Mouse (Mus musculus): Measurements from ENCODE around the gene Gm20388. TPM values are rescaled to one million over a fixed set of nuclear protein-coding genes. Genes with fewer than 3 reads are reported as not detected.

Gene Gm20388
- polyA plus RNA-seq, 1 experiment from 2014 or later = 12.4 TPM

- ATAC-seq = no peak
- no peaks in the 10 kb centered on the region for H3K27me3 ChIP-seq (replicated peaks; ENCODE audit: control insufficient read depth, insufficient read depth, low read length)
- no peak overlapping the region for H3K4me2 ChIP-seq (ENCODE audit: low read length)
- no peak overlapping the region for H3K4me3 ChIP-seq (ENCODE audit: low read length)
- H3K36me3 ChIP-seq (ENCODE audit: control insufficient read depth, insufficient read depth, low read length) = peaks cover 33% of the 10 kb centered on the region
- H3K9me3 ChIP-seq (ENCODE audit: control insufficient read depth, low read length) = no peaks in the 10 kb centered on the region
- 90% methylated on average over 7 of the region's 7 CpGs for WGBS
- no peak overlapping the region for H3K9ac ChIP-seq (ENCODE audit: low read depth, low read length)
- H3K27ac ChIP-seq (ENCODE audit: low read depth, low read length) = no peak overlapping the region
- peaks cover 11% of the 10 kb centered on the region for H3K4me1 ChIP-seq (ENCODE audit: control insufficient read depth, insufficient read depth, low read depth, low read length)
Measured at GRCm38 (mm10) chr8:123482627-123483026, 3572.0 kb downstream of the Gm20388 start.

- Histone ChIP-seq H3K27me3 (replicated peaks; ENCODE audit: control insufficient read depth, insufficient read depth, low read length) (no peaks in the 10 kb centered on the region), H3K36me3 (ENCODE audit: control insufficient read depth, insufficient read depth, low read length) (peaks cover 68% of the 10 kb centered on the region), H3K9me3 (ENCODE audit: control insufficient read depth, low read length) (no peaks in the 10 kb centered on the region), H3K4me3 (ENCODE audit: low read length) (no peak overlapping the region), H3K27ac (ENCODE audit: low read depth, low read length) (no peak overlapping the region), H3K4me2 (ENCODE audit: low read length) (no peak overlapping the region), H3K9ac (ENCODE audit: low read depth, low read length) (no peak overlapping the region), H3K4me1 (ENCODE audit: control insufficient read depth, insufficient read depth, low read depth, low read length) (no peaks in the 10 kb centered on the region)
- no peak for ATAC-seq
- WGBS = 95% methylated on average over 15 of the region's 15 CpGs
Measured at GRCm38 (mm10) chr8:123491280-123492075, 3580.8 kb downstream of the Gm20388 start.

- Histone ChIP-seq H3K36me3 (ENCODE audit: control insufficient read depth, insufficient read depth, low read length) (peaks cover 64% of the 10 kb centered on the region), H3K27me3 (replicated peaks; ENCODE audit: control insufficient read depth, insufficient read depth, low read length) (no peaks in the 10 kb centered on the region), H3K9ac (ENCODE audit: low read depth, low read length) (no peak overlapping the region), H3K9me3 (ENCODE audit: control insufficient read depth, low read length) (no peaks in the 10 kb centered on the region), H3K27ac (ENCODE audit: low read depth, low read length) (no peak overlapping the region), H3K4me2 (ENCODE audit: low read length) (no peak overlapping the region), H3K4me1 (ENCODE audit: control insufficient read depth, insufficient read depth, low read depth, low read length) (no peaks in the 10 kb centered on the region), H3K4me3 (ENCODE audit: low read length) (no peak overlapping the region)
- WGBS = 98% methylated on average over 9 of the region's 9 CpGs
- no peak for ATAC-seq
Measured at GRCm38 (mm10) chr8:123492898-123493297, 3582.3 kb downstream of the Gm20388 start.

- Histone ChIP-seq H3K27ac (ENCODE audit: low read depth, low read length) (no peak overlapping the region), H3K4me2 (ENCODE audit: low read length) (no peak overlapping the region), H3K36me3 (ENCODE audit: control insufficient read depth, insufficient read depth, low read length) (peaks cover 52% of the 10 kb centered on the region), H3K4me1 (ENCODE audit: control insufficient read depth, insufficient read depth, low read depth, low read length) (no peaks in the 10 kb centered on the region), H3K9ac (ENCODE audit: low read depth, low read length) (no peak overlapping the region), H3K9me3 (ENCODE audit: control insufficient read depth, low read length) (no peaks in the 10 kb centered on the region), H3K4me3 (ENCODE audit: low read length) (no peak overlapping the region), H3K27me3 (replicated peaks; ENCODE audit: control insufficient read depth, insufficient read depth, low read length) (no peaks in the 10 kb centered on the region)
- no peak for ATAC-seq
- 86% methylated on average over 4 of the region's 4 CpGs for WGBS
Measured at GRCm38 (mm10) chr8:123497699-123498098, 3587.1 kb downstream of the Gm20388 start.

- 92% methylated on average over 11 of the region's 11 CpGs for WGBS
- H3K9me3 ChIP-seq (ENCODE audit: control insufficient read depth, low read length) = no peaks in the 10 kb centered on the region
- no peak overlapping the region for H3K4me3 ChIP-seq (ENCODE audit: low read length)
- no peak for ATAC-seq
- H3K4me1 ChIP-seq (ENCODE audit: control insufficient read depth, insufficient read depth, low read depth, low read length) = no peaks in the 10 kb centered on the region
- H3K27me3 ChIP-seq (replicated peaks; ENCODE audit: control insufficient read depth, insufficient read depth, low read length) = no peaks in the 10 kb centered on the region
- H3K27ac ChIP-seq (ENCODE audit: low read depth, low read length) = no peak overlapping the region
- no peak overlapping the region for H3K9ac ChIP-seq (ENCODE audit: low read depth, low read length)
- no peak overlapping the region for H3K4me2 ChIP-seq (ENCODE audit: low read length)
- peaks cover 53% of the 10 kb centered on the region for H3K36me3 ChIP-seq (ENCODE audit: control insufficient read depth, insufficient read depth, low read length)
Measured at GRCm38 (mm10) chr8:123498963-123499362, 3588.3 kb downstream of the Gm20388 start.

GRCm38 (mm10) chr8:123499556-123499955 is 3588.9 kb downstream of the Gm20388 start:
- no peak overlapping the region for H3K4me3 ChIP-seq (ENCODE audit: low read length)
- no peak for ATAC-seq
- peaks cover 53% of the 10 kb centered on the region for H3K36me3 ChIP-seq (ENCODE audit: control insufficient read depth, insufficient read depth, low read length)
- H3K9ac ChIP-seq (ENCODE audit: low read depth, low read length) = no peak overlapping the region
- H3K27me3 ChIP-seq (replicated peaks; ENCODE audit: control insufficient read depth, insufficient read depth, low read length) = no peaks in the 10 kb centered on the region
- 95% methylated on average over 11 of the region's 11 CpGs for WGBS
- H3K27ac ChIP-seq (ENCODE audit: low read depth, low read length) = no peak overlapping the region
- no peaks in the 10 kb centered on the region for H3K9me3 ChIP-seq (ENCODE audit: control insufficient read depth, low read length)
- no peaks in the 10 kb centered on the region for H3K4me1 ChIP-seq (ENCODE audit: control insufficient read depth, insufficient read depth, low read depth, low read length)
- H3K4me2 ChIP-seq (ENCODE audit: low read length) = no peak overlapping the region

- H3K9me3 ChIP-seq (ENCODE audit: control insufficient read depth, low read length) = no peaks in the 10 kb centered on the region
- no peaks in the 10 kb centered on the region for H3K4me1 ChIP-seq (ENCODE audit: control insufficient read depth, insufficient read depth, low read depth, low read length)
- H3K4me2 ChIP-seq (ENCODE audit: low read length) = no peak overlapping the region
- H3K36me3 ChIP-seq (ENCODE audit: control insufficient read depth, insufficient read depth, low read length) = peaks cover 55% of the 10 kb centered on the region
- no peak overlapping the region for H3K4me3 ChIP-seq (ENCODE audit: low read length)
- H3K9ac ChIP-seq (ENCODE audit: low read depth, low read length) = no peak overlapping the region
- no peaks in the 10 kb centered on the region for H3K27me3 ChIP-seq (replicated peaks; ENCODE audit: control insufficient read depth, insufficient read depth, low read length)
- ATAC-seq = no peak
- H3K27ac ChIP-seq (ENCODE audit: low read depth, low read length) = no peak overlapping the region
- WGBS = 88% methylated on average over 5 of the region's 5 CpGs
Measured at GRCm38 (mm10) chr8:123502192-123502591, 3591.6 kb downstream of the Gm20388 start.

- Histone ChIP-seq H3K4me2 (ENCODE audit: low read length) (no peak overlapping the region), H3K4me3 (ENCODE audit: low read length) (no peak overlapping the region), H3K27me3 (replicated peaks; ENCODE audit: control insufficient read depth, insufficient read depth, low read length) (no peaks in the 10 kb centered on the region), H3K27ac (ENCODE audit: low read depth, low read length) (no peak overlapping the region), H3K9ac (ENCODE audit: low read depth, low read length) (no peak overlapping the region), H3K9me3 (ENCODE audit: control insufficient read depth, low read length) (no peaks in the 10 kb centered on the region), H3K36me3 (ENCODE audit: control insufficient read depth, insufficient read depth, low read length) (peaks cover 61% of the 10 kb centered on the region), H3K4me1 (ENCODE audit: control insufficient read depth, insufficient read depth, low read depth, low read length) (no peaks in the 10 kb centered on the region)
- no peak for ATAC-seq
- WGBS = 99% methylated on average over 6 of the region's 6 CpGs
Measured at GRCm38 (mm10) chr8:123503801-123504467, 3593.3 kb downstream of the Gm20388 start.

- Histone ChIP-seq H3K4me2 (ENCODE audit: low read length) (no peak overlapping the region), H3K9ac (ENCODE audit: low read depth, low read length) (no peak overlapping the region), H3K27ac (ENCODE audit: low read depth, low read length) (no peak overlapping the region), H3K4me3 (ENCODE audit: low read length) (no peak overlapping the region), H3K9me3 (ENCODE audit: control insufficient read depth, low read length) (no peaks in the 10 kb centered on the region), H3K27me3 (replicated peaks; ENCODE audit: control insufficient read depth, insufficient read depth, low read length) (no peaks in the 10 kb centered on the region), H3K36me3 (ENCODE audit: control insufficient read depth, insufficient read depth, low read length) (peaks cover 64% of the 10 kb centered on the region), H3K4me1 (ENCODE audit: control insufficient read depth, insufficient read depth, low read depth, low read length) (no peaks in the 10 kb centered on the region)
- 83% methylated on average over 9 of the region's 9 CpGs for WGBS
- ATAC-seq = no peak
Measured at GRCm38 (mm10) chr8:123504591-123505195, 3594.1 kb downstream of the Gm20388 start.
